19 mouse cellular contexts compared by ENCODE assay signal in genomic region chr1:153437536-153437935, GRCm38 (mm10). TPM values are rescaled to one million over a fixed set of nuclear protein-coding genes. Genes with fewer than 3 reads are reported as not detected.
DNase-seq lines count a peak whose midpoint lies in the region; ATAC-seq lines count a peak whose summit lies in the region.
"Had no signal": no experiment of that assay in that cellular context is flagged by ENCODE, and none has a peak within 500 bp of the region (broad histone marks: within the 10 kb centered on the region; RNA-seq: fewer than 3 reads in every experiment).

No protein-coding gene starts in this region.

- no peaks in the 10 kb centered on the region for H3K9me3 ChIP-seq in midbrain, embryonic 11.5 days (ENCODE audit: control insufficient read depth, low read length)
- 0 out of 2 replicates have a peak, but pooled peaks cover 6% of the 10 kb centered on the region for H3K9me3 ChIP-seq in midbrain, embryonic 13.5 days
- H3K9me3 ChIP-seq: G1E had no signal

- DNase-seq in heart, adult 11 months: peak; percentile 77
- DNase-seq in heart, adult 18-20 months: no peak
- peak; percentile 70 for DNase-seq in midbrain, embryonic 11.5 days (ENCODE audit: low spot score, missing footprints)
- DNase-seq: adrenal gland, adult 2 months; adrenal gland, adult 8-10 months; adrenal gland, postnatal 10 days; adrenal gland, postnatal 14 days; adrenal gland, postnatal 25 days; adrenal gland, postnatal 36 days; B cell, adult 2 months; cerebellum, adult 11 months; cerebellum, adult 11-12 months; cerebellum, adult 18-20 months had no signal

- H3K27ac ChIP-seq in midbrain, embryonic 11.5 days (ENCODE audit: low read depth, low read length): no peak overlapping the region
- H3K27ac ChIP-seq in midbrain, embryonic 13.5 days: no peak overlapping the region

- H3K27me3 ChIP-seq in midbrain, embryonic 11.5 days (ENCODE audit: control insufficient read depth, insufficient read depth, low read length): no peaks in the 10 kb centered on the region
- H3K27me3 ChIP-seq in midbrain, embryonic 13.5 days: no peaks in the 10 kb centered on the region
- H3K27me3 ChIP-seq: CH12.LX, Patski had no signal

- no peak for ATAC-seq in midbrain, embryonic 11.5 days (ENCODE audit: low FRiP score)
- no peak for ATAC-seq in midbrain, embryonic 13.5 days
- ATAC-seq: activated CD4-positive, CD25-positive, alpha-beta regulatory T cell, adult 4 months; CD4-positive, CD25-positive, alpha-beta regulatory T cell, adult 4 months; Patski had no signal

- no peak overlapping the region for H3K4me2 ChIP-seq in midbrain, embryonic 11.5 days
- no peak overlapping the region for H3K4me2 ChIP-seq in midbrain, embryonic 13.5 days (replicated peaks)

- H3K4me1 ChIP-seq in midbrain, embryonic 11.5 days (ENCODE audit: control insufficient read depth, insufficient read depth, low read length): no peaks in the 10 kb centered on the region
- no peaks in the 10 kb centered on the region for H3K4me1 ChIP-seq in midbrain, embryonic 13.5 days (replicated peaks)

- 88% methylated on average over 11 of the region's 11 CpGs for WGBS in midbrain, embryonic 11.5 days
- 88% methylated on average over 11 of the region's 11 CpGs for WGBS in midbrain, embryonic 13.5 days

- no peak overlapping the region for H3K4me3 ChIP-seq in midbrain, embryonic 11.5 days (ENCODE audit: low read depth, low read length)
- H3K4me3 ChIP-seq in midbrain, embryonic 13.5 days (replicated peaks): no peak overlapping the region

- no peaks in the 10 kb centered on the region for H3K36me3 ChIP-seq in midbrain, embryonic 11.5 days (ENCODE audit: control insufficient read depth, insufficient read depth, low read length)
- no peaks in the 10 kb centered on the region for H3K36me3 ChIP-seq in midbrain, embryonic 13.5 days

- H3K9ac ChIP-seq in midbrain, embryonic 11.5 days (ENCODE audit: low read length): no peak overlapping the region
- no peak overlapping the region for H3K9ac ChIP-seq in midbrain, embryonic 13.5 days (replicated peaks)

RNA-seq across cellular contexts. Expression of gene Shcbp1l, which starts 12.6 kb away (rescaled TPM):
- not detected for total RNA-seq in heart, adult 18-20 months (2021)
- 0.10 and 0.22 TPM in 2 replicates for polyA plus RNA-seq in midbrain, embryonic 11.5 days (2014; fragmentation: Nextera tagmentation; extraction: Ambion mirVana)
- polyA plus RNA-seq in midbrain, embryonic 13.5 days (2015; fragmentation: Nextera tagmentation; extraction: Ambion mirVana): 0.27 and 0.35 TPM in 2 replicates

RNA-seq across cellular contexts. Expression of gene Dhx9, which starts 49.9 kb away (rescaled TPM):
- total RNA-seq in heart, adult 18-20 months (2021): 10 to 100 TPM; 41.4 to 46.0 TPM
- polyA plus RNA-seq in midbrain, embryonic 11.5 days (2014; fragmentation: Nextera tagmentation; extraction: Ambion mirVana): 27.0 and 35.6 TPM in 2 replicates
- polyA plus RNA-seq in midbrain, embryonic 13.5 days (2015; fragmentation: Nextera tagmentation; extraction: Ambion mirVana): 51.6 and 53.7 TPM in 2 replicates

Comparison
In these comparisons a context has a peak if more than half of its experiments do, and no peak if none do; other contexts are left out.
1. DNase-seq: peak in heart, adult 11 months (single experiment) and midbrain, embryonic 11.5 days (single experiment); none in heart, adult 18-20 months (0 of 2).